Mouse (Mus musculus) natural killer cell, adult 2 months (primary cell): ENCODE results near the gene Ubac2.
A peak's percentile ranks its signal among the peaks of the same experiment; 100 is the strongest.
"Not testable (repeated sequence)": the region's sequence is repeated elsewhere in the genome, so short reads cannot be mapped to it uniquely, and the experiment has no call there.

Source experiments
- DNase-seq, 2 experiments: peaks; one replicate each; pipeline ENCODE4 v3.0.0; 2022; ENCODE audit warnings: low spot score in 2 of 2

Ubac2 gene

DNA sequence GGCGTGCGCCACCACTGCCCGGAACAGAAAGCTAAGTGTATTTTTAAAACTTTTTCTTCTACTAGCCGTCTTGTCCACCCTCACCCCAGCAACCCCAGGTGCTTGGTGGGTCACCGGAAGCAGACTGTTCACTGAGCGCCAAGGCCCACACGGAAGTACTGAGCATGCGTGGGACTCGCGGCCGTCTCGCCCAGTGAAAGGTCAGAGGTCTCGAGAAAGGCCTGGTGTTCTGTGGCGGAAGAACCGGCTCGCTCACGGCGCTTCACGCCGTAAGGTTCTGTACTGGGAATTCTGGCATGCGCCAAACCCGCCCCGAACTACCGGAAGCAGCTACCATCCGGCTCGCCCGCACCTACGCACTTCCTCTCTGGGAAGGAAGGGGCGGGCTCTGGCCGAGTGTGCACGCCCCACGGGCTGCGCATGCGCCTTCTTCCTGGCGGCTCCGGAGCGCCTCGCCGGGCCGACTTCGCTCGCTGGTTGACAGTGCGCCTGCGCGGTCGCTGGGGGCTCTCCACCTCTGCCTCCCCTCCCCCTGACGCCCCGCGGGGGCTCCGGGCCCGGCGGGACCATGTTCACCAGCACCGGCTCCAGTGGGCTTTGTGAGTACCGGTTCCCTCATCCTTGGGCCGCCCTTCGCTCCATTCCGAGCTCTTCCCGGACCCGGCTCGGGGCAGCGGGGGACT is at the start of gene Ubac2:
Gene Ubac2 (plus strand): TSS at position 445 of the 683 bp plus-strand sequence.
- DNase-seq, result peak; percentile 97 to 98

- peak; percentile 50 to 68 for DNase-seq
These were observed 48.5 kb upstream of the Ubac2 start for GRCm38 (mm10) chr14:121829816-121830442.

GRCm38 (mm10) chr14:121833001-121833520 is 45.4 kb upstream of the Ubac2 start:
- DNase-seq, result no peak

DNA sequence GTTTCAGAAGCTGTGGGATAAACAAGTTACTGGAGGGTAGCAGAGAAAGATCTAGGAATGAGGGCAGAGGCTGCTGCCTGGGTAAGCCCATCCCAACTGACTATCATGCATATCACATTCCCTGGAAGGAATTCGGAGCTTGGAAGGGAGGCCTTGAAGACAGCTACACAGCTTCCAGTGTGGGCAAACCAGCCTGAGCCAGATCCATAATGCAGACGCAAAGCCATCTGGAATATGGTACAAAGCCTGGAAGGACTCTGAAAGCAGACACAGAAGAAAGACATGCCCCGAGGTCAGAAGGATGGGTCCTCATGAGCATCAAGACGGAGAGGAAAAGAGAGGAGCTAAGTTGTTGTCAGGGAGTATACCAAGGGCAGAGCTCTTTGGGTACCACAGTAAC is 40.3 kb upstream of the Ubac2 start:
- DNase-seq, result no peak

DNA sequence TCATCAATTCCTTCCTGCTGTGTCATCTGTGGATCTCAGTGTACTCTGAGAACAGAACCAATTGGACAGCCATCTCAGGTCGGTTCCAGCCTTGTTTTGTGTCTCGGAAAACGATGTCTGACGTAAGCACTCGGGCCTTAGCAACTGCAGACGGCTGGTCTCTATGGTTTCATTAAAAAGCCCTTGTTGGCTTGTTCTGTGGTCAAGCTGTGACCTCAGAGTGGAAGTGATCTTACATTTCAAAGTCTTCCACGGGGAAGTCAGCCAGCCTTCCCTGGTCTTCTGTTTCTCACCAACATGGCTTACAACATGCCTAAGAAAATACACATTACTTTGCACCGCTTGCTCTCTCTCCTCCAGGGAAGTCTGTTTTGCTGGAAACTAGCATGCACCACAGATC is 38.2 kb upstream of the Ubac2 start:
- no peak for DNase-seq

GRCm38 (mm10) chr14:121844486-121844885 is 33.9 kb upstream of the Ubac2 start:
- DNase-seq, result no peak

DNA sequence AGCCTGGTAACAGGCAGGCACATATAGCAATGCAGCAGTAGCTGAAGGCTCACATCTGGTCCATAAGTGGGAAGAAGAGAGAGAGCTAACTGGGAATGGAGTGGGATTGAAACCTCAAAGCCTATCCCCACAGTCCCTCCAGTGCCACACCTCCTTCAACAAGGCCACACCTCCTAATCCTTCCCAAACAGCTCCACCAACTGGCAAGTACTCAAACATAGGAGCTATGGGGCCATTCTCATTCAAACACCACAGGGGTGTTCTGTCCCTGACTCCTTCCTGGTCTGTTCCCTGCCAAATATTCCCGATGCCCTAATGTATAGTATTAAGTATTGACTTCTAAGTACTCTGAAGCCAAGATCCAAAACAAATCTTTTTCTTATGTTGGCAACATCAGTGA is 27.2 kb upstream of the Ubac2 start:
- DNase-seq, result no peak

DNA sequence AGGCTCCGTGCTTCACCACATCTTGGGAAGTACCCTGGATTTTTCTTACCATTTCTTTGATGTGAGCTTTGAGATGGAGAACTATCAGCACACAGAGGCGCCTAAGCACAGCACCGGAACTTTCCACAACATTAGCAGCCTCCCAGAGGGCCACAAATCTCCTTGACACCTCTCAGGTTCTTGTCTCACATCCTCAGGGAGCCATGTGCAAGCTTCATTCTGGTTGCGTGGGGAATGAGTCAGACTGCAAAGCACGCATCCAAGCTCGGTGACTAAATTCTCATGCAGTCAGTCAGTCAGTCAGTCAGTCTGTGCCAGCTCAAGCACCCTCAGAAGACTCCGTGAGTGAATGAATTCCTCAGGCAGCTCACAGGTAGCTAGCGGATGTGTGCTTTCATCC is 25.9 kb upstream of the Ubac2 start:
- no peak for DNase-seq

DNA sequence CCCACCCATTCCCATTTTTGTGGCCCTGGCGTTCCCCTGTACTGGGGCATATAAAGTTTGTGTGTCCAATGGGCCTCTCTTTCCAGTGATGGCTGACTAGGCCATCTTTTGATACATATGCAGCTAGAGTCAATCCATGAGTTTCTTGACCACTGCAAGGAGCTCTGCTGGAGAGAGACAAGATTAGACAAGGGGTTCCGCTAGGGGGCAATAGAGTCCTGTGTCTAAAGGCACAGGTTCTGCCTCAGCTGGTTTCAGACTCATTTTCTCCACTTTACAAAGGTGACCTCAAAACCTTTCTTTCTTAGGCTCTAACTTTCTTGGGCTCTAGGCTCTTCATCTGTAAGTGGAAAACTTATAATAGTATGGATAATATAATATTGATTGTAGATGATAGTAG is 13.3 kb upstream of the Ubac2 start:
- peak; percentile 73 to 82 for DNase-seq

DNA sequence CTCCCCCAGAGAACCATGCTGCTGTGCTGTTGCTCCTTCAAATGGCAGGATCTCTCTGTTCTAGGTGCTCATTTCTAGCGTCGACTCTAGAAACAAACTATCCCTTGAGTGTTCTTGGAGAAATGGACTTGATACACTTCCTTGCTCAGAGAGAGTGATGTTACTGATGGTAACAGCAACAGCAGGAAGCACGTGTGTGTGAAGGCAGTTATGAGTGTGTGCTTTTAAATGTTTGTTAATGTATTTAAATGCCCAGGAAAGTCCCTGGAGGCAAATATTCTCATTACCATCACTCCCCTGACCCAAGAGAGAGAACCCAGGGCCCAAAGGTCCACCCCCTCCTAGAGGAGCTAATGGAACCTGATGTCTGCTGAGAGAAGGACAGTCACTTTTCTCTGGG is 11.8 kb upstream of the Ubac2 start:
- DNase-seq, result no peak

- DNase-seq, result no peak
These were observed 9.3 kb upstream of the Ubac2 start for GRCm38 (mm10) chr14:121869111-121869510.

DNA sequence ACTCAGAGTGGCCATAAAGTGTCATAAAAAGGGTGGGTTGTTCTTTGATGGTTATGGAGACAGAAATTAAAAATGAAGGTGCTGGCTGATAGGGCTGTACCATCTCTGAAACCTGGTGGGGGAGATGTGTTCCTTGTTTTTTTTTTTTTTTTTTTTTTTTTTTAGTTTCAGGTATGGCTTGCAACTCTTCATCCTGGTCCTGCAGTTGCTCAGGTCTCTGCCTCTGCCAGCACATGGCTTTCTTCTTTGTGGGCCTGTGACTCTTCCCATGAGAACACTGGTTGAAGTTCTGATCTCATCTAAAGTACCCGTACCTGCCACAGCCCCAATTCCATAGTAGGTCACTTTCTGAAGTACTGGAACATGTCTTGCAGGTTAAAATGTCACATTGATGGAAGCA is 5.7 kb upstream of the Ubac2 start:
- no peak for DNase-seq

- no peak for DNase-seq
These were observed 5.2 kb upstream of the Ubac2 start for GRCm38 (mm10) chr14:121873172-121873571.

GRCm38 (mm10) chr14:121873646-121874045 is 4.8 kb upstream of the Ubac2 start:
- no peak for DNase-seq

DNA sequence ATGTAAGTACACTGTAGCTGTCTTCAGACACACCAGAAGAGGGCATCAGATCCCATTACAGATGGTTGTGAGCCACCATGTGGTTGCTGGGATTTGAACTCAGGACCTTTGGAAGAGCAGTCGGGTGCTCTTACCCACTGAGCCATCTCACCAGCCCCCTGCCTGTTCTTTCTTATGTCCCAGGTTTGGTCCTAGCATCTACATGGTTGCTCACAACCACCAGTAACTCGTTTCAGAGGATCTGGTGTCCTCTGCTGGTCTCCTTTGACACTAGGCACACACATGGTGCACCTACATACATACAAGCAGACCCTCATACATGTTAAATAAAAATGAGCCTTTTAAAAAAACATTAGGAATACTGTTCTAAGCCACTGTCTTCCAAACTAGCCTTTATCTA is 2.2 kb upstream of the Ubac2 start:
- not testable (repeated sequence) for DNase-seq

- no peak for DNase-seq
These were observed 1.6 kb upstream of the Ubac2 start for GRCm38 (mm10) chr14:121876860-121877259.

GRCm38 (mm10) chr14:121877640-121878039 is 780 bp upstream of the Ubac2 start:
- no peak for DNase-seq

DNA sequence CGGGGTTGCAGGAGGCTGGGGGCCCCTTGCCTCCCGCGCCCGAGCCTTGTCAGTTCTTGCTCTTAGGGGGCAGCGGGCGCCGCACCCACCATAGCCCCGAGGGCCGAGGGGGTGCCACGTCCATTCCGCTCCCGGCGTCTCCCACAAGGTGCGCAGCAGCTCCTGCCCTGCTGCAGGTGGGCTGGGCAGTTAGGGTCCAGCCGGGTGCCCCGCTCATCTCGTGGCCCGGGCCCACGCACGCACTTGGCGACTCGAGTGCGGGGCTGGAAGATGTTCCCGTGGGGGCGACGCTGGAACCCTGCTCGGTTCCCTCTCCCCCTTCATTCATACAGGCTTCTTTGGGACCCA is 413 bp downstream of the Ubac2 start:
- DNase-seq, result no peak

GRCm38 (mm10) chr14:121879266-121879840 is 933 bp downstream of the Ubac2 start:
- DNase-seq, result peak; percentile 54 to 63

DNA sequence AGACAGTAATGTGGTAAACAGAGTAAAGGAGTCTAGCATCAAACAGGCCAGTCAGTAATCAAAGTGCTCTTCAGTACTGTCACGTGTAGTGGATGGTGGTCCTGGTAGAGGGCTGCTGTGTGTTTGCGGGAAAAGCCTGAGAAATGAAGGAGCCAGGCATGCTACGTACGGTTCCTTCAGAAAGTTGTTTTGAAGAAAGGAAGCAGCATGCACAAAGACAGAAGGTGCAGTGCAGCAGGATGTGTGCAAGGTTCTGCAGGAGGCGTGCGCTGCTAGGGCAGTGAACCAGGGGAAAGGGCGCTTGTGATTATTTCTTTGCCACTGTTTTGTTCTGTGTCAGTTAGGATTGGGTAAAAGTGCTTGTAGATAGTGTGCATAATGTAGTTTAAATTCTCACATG is 2.8 kb downstream of the Ubac2 start:
- no peak for DNase-seq

GRCm38 (mm10) chr14:121884150-121884797 is 5.9 kb downstream of the Ubac2 start:
- peak; percentile 45 to 68 for DNase-seq

- DNase-seq, result no peak
These were observed 15.3 kb downstream of the Ubac2 start for GRCm38 (mm10) chr14:121893747-121894146.
